Mouse (Mus musculus): ENCODE data around the gene Ccdc157.
A peak's percentile ranks its signal among the peaks of the same experiment; 100 is the strongest.

Ccdc157 gene

DNA sequence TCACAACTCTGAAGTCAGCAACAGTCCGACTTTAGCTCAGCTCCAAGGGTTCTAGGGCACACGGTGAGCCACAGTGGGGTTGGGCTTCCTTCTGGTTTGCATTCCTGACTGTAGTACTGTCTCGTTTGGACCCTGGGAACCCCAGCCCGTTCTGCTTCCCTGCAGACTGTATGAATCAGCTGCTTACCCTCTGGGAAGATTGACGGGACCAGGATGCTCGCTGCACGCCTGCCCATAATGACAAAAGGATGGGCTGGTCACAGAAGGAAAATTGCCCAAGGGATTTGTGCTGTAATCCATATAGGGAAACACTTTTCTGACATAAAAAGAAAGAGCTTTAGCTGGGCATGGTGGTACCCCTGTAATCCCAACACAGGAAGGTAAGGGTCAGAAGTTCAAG, 61.3 kb downstream of the Ccdc157 start:
- DNase-seq (ENCODE audit: low spot score) = no peak

DNA sequence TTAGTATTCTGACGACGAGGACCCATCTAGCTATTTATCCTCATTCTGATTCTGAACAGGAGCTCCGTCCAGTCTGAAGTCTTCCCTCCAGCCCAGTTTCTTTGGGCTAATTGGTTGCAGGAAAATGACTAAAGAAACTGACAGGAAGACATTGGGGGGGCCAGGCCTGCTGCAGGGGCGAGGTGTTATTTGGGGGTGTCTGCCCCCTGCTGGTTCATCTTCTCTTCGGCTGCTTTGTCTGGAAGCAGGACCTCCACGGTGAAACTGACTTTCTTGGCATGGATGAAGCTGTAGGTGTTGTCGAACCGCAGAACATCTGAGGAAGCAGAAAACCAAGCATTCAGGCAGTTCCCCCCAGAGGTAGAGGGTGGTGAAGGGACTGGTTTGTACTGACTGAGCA, 62.0 kb downstream of the Ccdc157 start:
- no peak for DNase-seq (ENCODE audit: low spot score)

DNA sequence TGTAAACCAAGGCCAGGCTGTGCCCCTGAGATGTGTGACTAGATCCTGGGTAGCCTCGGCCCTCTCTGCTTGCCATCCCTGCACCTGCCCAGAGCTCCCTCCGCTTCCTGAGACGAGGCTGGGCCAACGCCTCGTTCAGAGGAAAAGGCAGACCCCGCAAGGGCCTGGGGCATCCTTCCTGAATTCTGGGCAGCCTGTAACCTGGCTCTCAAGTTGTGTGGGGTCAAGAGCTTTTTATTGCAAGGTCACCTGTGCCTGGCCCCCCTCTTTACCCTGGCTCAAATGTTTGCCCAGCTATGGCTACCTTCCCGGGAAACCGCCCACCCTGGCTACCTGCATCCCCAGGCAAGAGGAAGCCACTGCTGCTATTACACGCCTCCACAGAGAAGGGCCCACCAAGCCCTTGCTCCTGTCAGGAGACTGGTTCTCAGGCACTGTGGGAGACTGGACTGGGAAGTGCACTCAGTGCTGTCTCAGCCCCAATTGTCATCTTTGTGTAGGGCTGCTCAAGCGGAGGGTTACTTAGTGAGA, 62.9 kb downstream of the Ccdc157 start:
- no peak for DNase-seq (ENCODE audit: low spot score)

DNA sequence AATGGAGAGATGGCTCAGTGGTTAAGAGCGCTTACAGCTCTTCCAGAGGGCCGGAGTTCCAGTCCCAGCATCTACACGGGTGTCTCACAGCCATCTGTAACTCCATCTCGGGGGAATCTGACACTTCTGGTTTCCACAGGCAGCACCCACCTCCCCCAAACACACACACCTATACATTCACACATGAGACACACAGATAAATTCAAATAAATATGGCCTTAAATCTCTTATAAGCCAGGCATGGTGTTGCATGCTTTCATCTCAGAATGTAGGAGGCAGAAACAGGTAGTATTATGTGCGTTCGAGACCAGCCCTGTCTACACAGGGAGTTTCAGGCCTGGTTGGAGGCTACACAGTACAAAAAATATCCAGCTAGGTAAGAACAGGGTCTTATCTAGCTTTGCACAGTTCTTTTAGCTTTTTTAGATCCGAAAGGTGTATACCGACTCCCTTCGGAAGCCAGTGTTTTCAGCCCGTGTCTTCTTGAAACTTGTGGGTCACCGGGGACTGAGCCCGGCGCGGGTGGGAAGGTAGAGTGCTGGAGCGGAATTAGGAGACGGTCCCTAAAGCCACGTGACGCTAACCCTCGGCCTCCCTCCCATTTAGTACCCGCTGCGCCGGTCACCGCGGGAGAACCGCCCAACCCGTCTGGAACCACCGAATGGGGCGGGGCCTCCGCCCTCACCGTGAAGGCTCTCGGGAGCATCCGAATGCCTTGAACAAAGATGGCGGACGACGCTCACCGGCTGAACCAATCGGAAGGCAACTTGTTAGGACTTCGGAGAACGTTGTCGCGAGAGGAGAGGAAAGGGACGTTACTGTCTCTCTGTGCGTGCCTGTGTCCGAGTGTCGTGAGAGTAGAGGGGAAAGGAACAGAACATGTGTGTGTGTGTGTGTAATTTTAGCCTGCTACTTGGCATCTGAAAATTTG, 63.8 kb downstream of the Ccdc157 start:
- DNase-seq (ENCODE audit: low spot score) = peak; percentile 95

DNA sequence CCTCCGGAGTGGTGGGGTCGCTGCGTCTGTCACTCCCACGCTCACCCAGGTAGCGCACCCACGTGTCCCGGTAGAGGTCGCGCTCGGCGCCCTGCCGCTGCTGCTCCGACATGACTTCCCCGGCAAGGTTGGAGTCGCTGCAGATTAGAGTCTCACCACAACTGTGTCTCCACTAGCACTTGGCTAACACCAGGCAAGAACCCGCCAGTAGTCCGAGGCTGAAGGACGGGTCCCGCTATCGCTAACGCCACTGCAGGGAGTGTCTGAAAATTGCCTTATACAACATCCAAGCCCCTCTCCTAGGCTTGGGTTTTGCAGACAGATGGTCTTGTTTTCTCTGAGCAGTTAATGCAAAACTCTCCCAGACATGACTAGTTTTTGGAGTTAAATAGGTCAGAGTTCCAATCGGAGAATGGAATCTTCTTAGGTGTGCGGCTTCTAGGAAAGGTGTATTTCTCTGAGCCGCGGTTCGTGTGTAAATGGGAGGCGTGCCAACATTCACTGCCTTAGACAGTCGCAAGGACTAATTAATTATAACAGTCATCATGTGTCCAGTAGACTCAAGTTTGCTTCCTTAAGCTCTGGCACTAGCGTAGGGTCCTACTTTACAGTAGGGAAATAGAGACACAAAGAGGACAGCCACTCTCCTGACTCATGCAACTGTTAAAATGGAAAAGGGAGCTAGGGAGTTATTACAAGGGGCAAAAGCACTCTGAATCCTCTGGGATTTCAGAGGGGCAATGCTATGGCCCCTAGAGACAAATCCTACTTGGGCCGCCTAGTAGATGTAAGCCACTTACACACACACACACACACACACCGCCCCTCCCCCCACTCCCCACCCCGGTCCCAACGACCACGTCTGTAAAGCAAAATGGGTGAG, 64.7 kb downstream of the Ccdc157 start, which contains the start of gene Mtfp1:
TSS of gene Mtfp1 (minus strand) at position 275 of the 883 bp plus-strand sequence.
- DNase-seq (ENCODE audit: low spot score) = no peak

DNA sequence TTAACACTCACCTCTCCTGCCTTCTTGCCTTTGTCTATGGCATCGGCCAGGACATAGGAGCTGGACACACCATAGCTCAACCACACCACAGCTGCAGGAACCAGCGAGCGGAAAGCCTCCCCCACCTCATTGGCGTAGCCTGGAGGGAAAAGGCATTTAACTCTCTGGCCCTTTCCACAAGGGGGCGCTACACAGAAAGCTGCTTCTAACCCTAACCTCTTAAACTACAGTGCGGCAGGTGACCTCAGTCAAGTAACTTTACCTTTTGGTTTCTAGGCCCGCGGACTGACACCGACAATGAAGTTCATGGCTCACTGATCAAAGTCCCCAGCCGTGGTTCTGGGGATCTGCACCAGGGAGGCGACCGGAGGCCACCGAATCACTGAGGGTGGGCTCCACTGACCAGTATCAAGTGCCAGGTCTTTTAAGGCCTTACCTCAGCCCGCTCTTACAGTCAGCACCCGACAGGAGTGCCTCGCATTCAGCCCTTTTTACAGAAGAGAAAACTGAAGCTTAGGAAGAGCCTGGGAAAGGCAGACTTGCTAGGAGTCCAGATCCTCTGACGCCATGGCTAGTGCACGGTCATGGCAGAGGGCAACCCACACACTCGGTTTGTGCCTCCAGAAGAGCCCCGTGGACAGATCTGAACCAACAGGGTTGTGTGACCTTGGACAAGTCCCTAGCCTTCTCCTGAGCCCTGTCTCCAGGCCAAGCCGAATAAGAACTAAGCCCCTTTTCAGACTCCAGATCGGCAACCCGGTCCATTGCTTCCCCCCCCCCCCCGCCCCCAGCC, 65.5 kb downstream of the Ccdc157 start:
- DNase-seq (ENCODE audit: low spot score) = no peak

DNA sequence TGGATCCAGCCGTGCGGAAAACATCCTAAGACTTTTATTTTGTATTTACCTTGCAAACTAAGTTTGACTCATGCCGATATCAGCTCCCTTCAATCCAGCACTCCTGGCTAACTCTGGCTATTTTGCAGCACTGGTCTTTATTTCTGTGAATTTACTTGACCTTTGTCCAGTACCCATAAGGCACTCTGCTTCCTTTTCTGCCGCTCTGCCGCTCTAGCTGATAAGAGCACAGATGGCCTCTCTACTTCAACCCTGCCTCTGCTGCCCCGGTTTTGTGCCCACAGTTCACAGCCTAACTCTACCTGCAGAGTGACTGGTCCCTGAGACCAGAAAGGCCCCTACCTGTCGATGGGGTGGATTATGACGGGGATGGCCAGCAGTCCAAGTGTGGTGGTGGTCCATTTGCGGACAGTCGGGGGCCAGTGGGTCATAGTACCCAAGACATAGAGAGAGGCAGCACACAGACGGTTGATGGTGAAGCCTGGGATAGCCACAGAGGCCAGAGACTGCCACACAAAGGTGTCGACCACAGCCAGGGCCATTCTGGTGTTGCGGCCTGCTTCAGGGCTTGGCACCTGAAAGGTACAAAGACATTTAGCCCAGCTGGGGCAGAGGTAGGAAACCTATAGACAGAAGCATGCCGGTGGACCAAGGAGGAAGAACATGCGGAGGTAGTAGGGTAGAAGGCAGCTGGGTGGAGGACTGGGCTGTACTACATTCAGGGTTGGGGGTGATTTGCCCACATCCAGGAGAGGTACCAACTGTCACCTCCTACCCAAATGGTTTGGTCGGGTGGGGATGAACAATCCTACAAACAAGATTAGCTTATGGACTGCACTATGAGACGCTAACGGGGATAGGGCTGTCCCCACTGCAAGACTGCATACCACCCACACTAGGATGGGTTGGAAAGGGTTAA, 66.4 kb downstream of the Ccdc157 start:
- no peak for DNase-seq (ENCODE audit: low spot score)

Data from layer of hippocampus, adult 9-10 months (tissue).